Mouse (Mus musculus) heart, postnatal 0 days (tissue): ENCODE measurements at regions not wholly inside any gene's neighbourhood (a gene's known extent, or its start where the extent isn't known, plus 50 kb on each side); places are given as distances from the start of the nearest gene placed in this dataset.

Experiments used
- CTCF ChIP-seq: IDR thresholded peaks from 2 replicates; pipeline ENCODE4 v1.5.1; 2016; ENCODE audit warnings: antibody characterized with exemption, control low read depth, low read depth
- EP300 ChIP-seq: IDR thresholded peaks from 2 replicates; pipeline ENCODE4 v1.6.1; 2016; ENCODE audit warnings: antibody characterized with exemption, low read depth

- TF ChIP-seq CTCF = no peak
- no peak for TF ChIP-seq EP300
These were observed 153.5 kb upstream of the Usp24 start for GRCm38 (mm10) chr4:106162551-106162950.
